Mouse (Mus musculus): ENCODE measurements around the gene Lmo7. TPM values are rescaled to one million over a fixed set of nuclear protein-coding genes. Genes with fewer than 3 reads are reported as not detected.

The Lmo7 gene
- polyA plus RNA-seq, 1 experiment from 2014 or later = 29.1 TPM

- Histone ChIP-seq H3K36me3 (ENCODE audit: control insufficient read depth, insufficient read depth, low read length) (no peaks in the 10 kb centered on the region), H3K9ac (ENCODE audit: low read length) (no peak overlapping the region), H3K4me3 (replicated peaks; ENCODE audit: low read length) (no peak overlapping the region), H3K4me1 (ENCODE audit: control insufficient read depth, insufficient read depth, low read length) (no peaks in the 10 kb centered on the region), H3K4me2 (ENCODE audit: low read depth, low read length) (no peak overlapping the region), H3K9me3 (replicated peaks; ENCODE audit: control insufficient read depth, low read length) (no peaks in the 10 kb centered on the region), H3K27ac (ENCODE audit: low read length) (no peak overlapping the region), H3K27me3 (ENCODE audit: control insufficient read depth, insufficient read depth, low read length) (no peaks in the 10 kb centered on the region)
- ATAC-seq (ENCODE audit: insufficient read depth, low FRiP score) = no peak
- WGBS = 88% methylated on average over 6 of the region's 6 CpGs
Observed at GRCm38 (mm10) chr14:101893215-101893614, 163.5 kb downstream of the Lmo7 start.

DNA sequence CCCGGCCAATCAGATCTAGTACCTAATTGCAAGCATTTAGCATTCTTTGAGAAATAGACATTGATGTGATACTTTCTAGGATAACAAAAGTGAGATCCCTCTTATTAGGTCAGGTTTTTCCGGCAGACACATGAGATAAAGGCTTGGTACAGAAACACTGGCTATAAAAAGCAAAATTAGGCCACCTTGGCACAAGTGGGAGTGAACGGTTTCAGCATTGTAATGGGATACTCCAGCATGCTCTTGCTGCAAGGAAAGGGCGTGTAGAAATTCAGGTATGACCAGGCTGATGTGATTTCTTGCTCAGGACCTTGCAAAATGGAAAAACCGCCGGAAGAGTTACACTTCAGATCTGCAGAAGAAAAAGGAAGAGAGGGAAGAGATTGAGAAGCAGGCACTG lies 168.5 kb downstream of the Lmo7 start:
- no peaks in the 10 kb centered on the region for H3K4me1 ChIP-seq (ENCODE audit: control insufficient read depth, insufficient read depth, low read length)
- no peak for ATAC-seq (ENCODE audit: insufficient read depth, low FRiP score)
- no peaks in the 10 kb centered on the region for H3K9me3 ChIP-seq (replicated peaks; ENCODE audit: control insufficient read depth, low read length)
- H3K4me3 ChIP-seq (replicated peaks; ENCODE audit: low read length) = no peak overlapping the region
- H3K27me3 ChIP-seq (ENCODE audit: control insufficient read depth, insufficient read depth, low read length) = no peaks in the 10 kb centered on the region
- no peak overlapping the region for H3K4me2 ChIP-seq (ENCODE audit: low read depth, low read length)
- H3K9ac ChIP-seq (ENCODE audit: low read length) = no peak overlapping the region
- H3K36me3 ChIP-seq (ENCODE audit: control insufficient read depth, insufficient read depth, low read length) = 0 out of 2 replicates have a peak, but pooled peaks cover 6% of the 10 kb centered on the region
- H3K27ac ChIP-seq (ENCODE audit: low read length) = no peak overlapping the region
- 75% methylated on average over 6 of the region's 6 CpGs for WGBS

DNA sequence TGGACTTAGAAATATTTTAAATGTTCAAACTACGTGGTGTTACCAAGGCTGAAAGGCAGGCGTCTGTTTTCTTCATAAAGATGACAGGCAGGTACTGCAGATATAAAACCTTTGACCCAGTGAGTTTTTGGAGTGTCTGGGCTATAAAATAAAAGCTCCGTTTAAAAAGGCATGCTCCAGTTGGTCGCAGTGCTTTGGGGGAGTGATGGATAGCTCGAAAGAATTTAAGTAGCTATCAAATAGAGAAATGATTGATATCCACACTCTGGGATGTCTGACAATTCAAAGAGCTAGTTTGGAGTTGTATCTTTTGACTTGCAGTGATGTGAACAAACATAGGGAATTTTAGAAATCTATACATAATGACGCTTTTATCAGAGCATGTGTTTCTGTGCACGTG lies 171.7 kb downstream of the Lmo7 start:
- Histone ChIP-seq H3K4me3 (replicated peaks; ENCODE audit: low read length) (no peak overlapping the region), H3K4me1 (ENCODE audit: control insufficient read depth, insufficient read depth, low read length) (no peaks in the 10 kb centered on the region), H3K4me2 (ENCODE audit: low read depth, low read length) (no peak overlapping the region), H3K27ac (ENCODE audit: low read length) (no peak overlapping the region), H3K9ac (ENCODE audit: low read length) (no peak overlapping the region), H3K27me3 (ENCODE audit: control insufficient read depth, insufficient read depth, low read length) (no peaks in the 10 kb centered on the region), H3K36me3 (ENCODE audit: control insufficient read depth, insufficient read depth, low read length) (0 out of 2 replicates have a peak, but pooled peaks cover 6% of the 10 kb centered on the region), H3K9me3 (replicated peaks; ENCODE audit: control insufficient read depth, low read length) (no peaks in the 10 kb centered on the region)
- ATAC-seq (ENCODE audit: insufficient read depth, low FRiP score) = no peak
- 39% methylated on average over 7 of the region's 7 CpGs for WGBS

- H3K4me3 ChIP-seq (replicated peaks; ENCODE audit: low read length) = no peak overlapping the region
- H3K4me2 ChIP-seq (ENCODE audit: low read depth, low read length) = no peak overlapping the region
- 0 out of 2 replicates have a peak, but pooled peaks cover 6% of the 10 kb centered on the region for H3K36me3 ChIP-seq (ENCODE audit: control insufficient read depth, insufficient read depth, low read length)
- H3K27ac ChIP-seq (ENCODE audit: low read length) = no peak overlapping the region
- 77% methylated on average over 7 of the region's 7 CpGs for WGBS
- no peaks in the 10 kb centered on the region for H3K27me3 ChIP-seq (ENCODE audit: control insufficient read depth, insufficient read depth, low read length)
- H3K9me3 ChIP-seq (replicated peaks; ENCODE audit: control insufficient read depth, low read length) = no peaks in the 10 kb centered on the region
- H3K9ac ChIP-seq (ENCODE audit: low read length) = no peak overlapping the region
- ATAC-seq (ENCODE audit: insufficient read depth, low FRiP score) = no peak
- H3K4me1 ChIP-seq (ENCODE audit: control insufficient read depth, insufficient read depth, low read length) = no peaks in the 10 kb centered on the region
Observed at GRCm38 (mm10) chr14:101901976-101902375, 172.2 kb downstream of the Lmo7 start.

GRCm38 (mm10) chr14:101903722-101904121 lies 174.0 kb downstream of the Lmo7 start:
- Histone ChIP-seq H3K27me3 (ENCODE audit: control insufficient read depth, insufficient read depth, low read length) (no peaks in the 10 kb centered on the region), H3K27ac (ENCODE audit: low read length) (no peak overlapping the region), H3K4me2 (ENCODE audit: low read depth, low read length) (no peak overlapping the region), H3K9me3 (replicated peaks; ENCODE audit: control insufficient read depth, low read length) (no peaks in the 10 kb centered on the region), H3K4me3 (replicated peaks; ENCODE audit: low read length) (no peak overlapping the region), H3K36me3 (ENCODE audit: control insufficient read depth, insufficient read depth, low read length) (0 out of 2 replicates have a peak, but pooled peaks cover 6% of the 10 kb centered on the region), H3K9ac (ENCODE audit: low read length) (no peak overlapping the region), H3K4me1 (ENCODE audit: control insufficient read depth, insufficient read depth, low read length) (no peaks in the 10 kb centered on the region)
- 67% methylated on average over 5 of the region's 5 CpGs for WGBS
- ATAC-seq (ENCODE audit: insufficient read depth, low FRiP score) = no peak

- Histone ChIP-seq H3K27ac (ENCODE audit: low read length) (no peak overlapping the region), H3K27me3 (ENCODE audit: control insufficient read depth, insufficient read depth, low read length) (no peaks in the 10 kb centered on the region), H3K9me3 (replicated peaks; ENCODE audit: control insufficient read depth, low read length) (no peaks in the 10 kb centered on the region), H3K4me2 (ENCODE audit: low read depth, low read length) (no peak overlapping the region), H3K4me3 (replicated peaks; ENCODE audit: low read length) (no peak overlapping the region), H3K9ac (ENCODE audit: low read length) (no peak overlapping the region), H3K4me1 (ENCODE audit: control insufficient read depth, insufficient read depth, low read length) (no peaks in the 10 kb centered on the region), H3K36me3 (ENCODE audit: control insufficient read depth, insufficient read depth, low read length) (no peaks in the 10 kb centered on the region)
- whole genome bisulfite sequencing = 67% methylated on average over 7 of the region's 7 CpGs
- no peak for ATAC-seq (ENCODE audit: insufficient read depth, low FRiP score)
Observed at GRCm38 (mm10) chr14:101911983-101912382, 182.2 kb downstream of the Lmo7 start.

GRCm38 (mm10) chr14:101912392-101912791 lies 182.6 kb downstream of the Lmo7 start:
- Histone ChIP-seq H3K9ac (ENCODE audit: low read length) (no peak overlapping the region), H3K27me3 (ENCODE audit: control insufficient read depth, insufficient read depth, low read length) (no peaks in the 10 kb centered on the region), H3K9me3 (replicated peaks; ENCODE audit: control insufficient read depth, low read length) (no peaks in the 10 kb centered on the region), H3K4me3 (replicated peaks; ENCODE audit: low read length) (no peak overlapping the region), H3K27ac (ENCODE audit: low read length) (no peak overlapping the region), H3K36me3 (ENCODE audit: control insufficient read depth, insufficient read depth, low read length) (no peaks in the 10 kb centered on the region), H3K4me2 (ENCODE audit: low read depth, low read length) (no peak overlapping the region), H3K4me1 (ENCODE audit: control insufficient read depth, insufficient read depth, low read length) (no peaks in the 10 kb centered on the region)
- ATAC-seq (ENCODE audit: insufficient read depth, low FRiP score) = no peak
- 86% methylated on average over 3 of the region's 3 CpGs for WGBS

GRCm38 (mm10) chr14:101914321-101914720 lies 184.6 kb downstream of the Lmo7 start:
- no peak overlapping the region for H3K9ac ChIP-seq (ENCODE audit: low read length)
- H3K4me1 ChIP-seq (ENCODE audit: control insufficient read depth, insufficient read depth, low read length) = no peaks in the 10 kb centered on the region
- H3K4me3 ChIP-seq (replicated peaks; ENCODE audit: low read length) = no peak overlapping the region
- H3K27ac ChIP-seq (ENCODE audit: low read length) = no peak overlapping the region
- H3K27me3 ChIP-seq (ENCODE audit: control insufficient read depth, insufficient read depth, low read length) = no peaks in the 10 kb centered on the region
- H3K4me2 ChIP-seq (ENCODE audit: low read depth, low read length) = no peak overlapping the region
- H3K9me3 ChIP-seq (replicated peaks; ENCODE audit: control insufficient read depth, low read length) = no peaks in the 10 kb centered on the region
- no peaks in the 10 kb centered on the region for H3K36me3 ChIP-seq (ENCODE audit: control insufficient read depth, insufficient read depth, low read length)
- ATAC-seq (ENCODE audit: insufficient read depth, low FRiP score) = no peak

DNA sequence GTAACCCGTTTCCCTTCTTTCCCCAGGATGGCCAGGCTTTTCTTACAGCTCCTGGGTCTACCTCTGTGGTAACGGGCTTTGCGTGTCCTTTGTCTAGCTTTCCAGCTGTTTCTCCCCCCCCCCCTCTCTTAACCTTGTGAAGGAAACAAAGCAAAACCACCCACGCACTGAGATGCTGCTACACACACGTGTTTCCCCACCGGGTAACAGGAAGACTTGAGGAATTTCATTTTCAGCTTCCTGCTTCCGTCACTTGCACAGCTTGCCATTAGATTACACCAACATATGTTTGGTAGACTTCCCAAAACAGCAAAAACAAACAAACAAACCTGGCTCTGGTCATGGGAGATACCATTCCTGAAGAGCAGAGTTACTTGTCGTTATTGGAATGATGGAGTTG lies 186.1 kb downstream of the Lmo7 start:
- Histone ChIP-seq H3K9ac (ENCODE audit: low read length) (no peak overlapping the region), H3K27me3 (ENCODE audit: control insufficient read depth, insufficient read depth, low read length) (no peaks in the 10 kb centered on the region)
- WGBS = 72% methylated on average over 8 of the region's 8 CpGs

DNA sequence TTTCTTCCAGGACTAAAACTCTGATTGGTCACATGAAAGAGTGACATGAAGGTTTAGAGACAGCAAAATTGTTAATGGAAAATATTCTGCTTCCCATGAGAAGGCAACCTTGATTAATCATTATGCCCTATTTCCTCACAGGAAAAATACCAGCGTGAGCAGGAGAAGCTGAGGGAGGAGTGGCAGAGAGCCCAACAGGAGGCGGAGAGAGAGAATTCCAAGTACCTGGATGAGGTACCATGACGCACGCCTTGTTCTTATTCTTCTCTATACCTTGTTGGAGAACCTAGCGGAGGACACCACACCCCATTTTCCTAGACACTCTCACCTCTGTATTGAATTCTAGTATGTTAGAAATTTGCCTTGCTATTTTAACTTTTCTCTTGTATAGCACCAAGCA lies 188.7 kb downstream of the Lmo7 start:
- WGBS = 90% methylated on average over 5 of the region's 5 CpGs
- Histone ChIP-seq H3K9ac (ENCODE audit: low read length) (no peak overlapping the region), H3K4me3 (replicated peaks; ENCODE audit: low read length) (no peak overlapping the region), H3K4me2 (ENCODE audit: low read depth, low read length) (no peak overlapping the region), H3K27ac (ENCODE audit: low read length) (no peak overlapping the region), H3K36me3 (ENCODE audit: control insufficient read depth, insufficient read depth, low read length) (no peaks in the 10 kb centered on the region), H3K9me3 (replicated peaks; ENCODE audit: control insufficient read depth, low read length) (no peaks in the 10 kb centered on the region), H3K4me1 (ENCODE audit: control insufficient read depth, insufficient read depth, low read length) (no peaks in the 10 kb centered on the region), H3K27me3 (ENCODE audit: control insufficient read depth, insufficient read depth, low read length) (no peaks in the 10 kb centered on the region)
- ATAC-seq (ENCODE audit: insufficient read depth, low FRiP score) = no peak

More for the DNA sequence above, 186.1 kb downstream of the Lmo7 start:
- H3K27ac ChIP-seq (ENCODE audit: low read length) = no peak overlapping the region
- no peak overlapping the region for H3K4me3 ChIP-seq (replicated peaks; ENCODE audit: low read length)
- H3K9me3 ChIP-seq (replicated peaks; ENCODE audit: control insufficient read depth, low read length) = no peaks in the 10 kb centered on the region
- ATAC-seq (ENCODE audit: insufficient read depth, low FRiP score) = no peak
- H3K4me1 ChIP-seq (ENCODE audit: control insufficient read depth, insufficient read depth, low read length) = no peaks in the 10 kb centered on the region
- no peaks in the 10 kb centered on the region for H3K36me3 ChIP-seq (ENCODE audit: control insufficient read depth, insufficient read depth, low read length)
- H3K4me2 ChIP-seq (ENCODE audit: low read depth, low read length) = no peak overlapping the region

Data from stomach, embryonic 16.5 days (tissue).